Mouse (Mus musculus) brain, embryonic 14.5 days (tissue): ENCODE measurements around the gene Nckap5. TPM values are rescaled to one million over a fixed set of nuclear protein-coding genes. Genes with fewer than 3 reads are reported as not detected.
A peak's percentile ranks its signal among the peaks of the same experiment; 100 is the strongest.

Source experiments
- DNase-seq: peaks from one replicate; pipeline ENCODE4 v3.0.0-alpha.2; 2011; ENCODE audit warnings: low read depth
- CTCF ChIP-seq: fragments of 200-500 bp; IDR thresholded peaks from 2 replicates; pipeline ENCODE4 v1.5.1; 2012; ENCODE audit warnings: inconsistent platforms, mild to moderate bottlenecking, moderate library complexity, borderline replicate concordance; ENCODE audit not compliant: insufficient read depth, insufficient read length; ENCODE audit errors: extremely low read depth
- POLR2A ChIP-seq: fragments of 200-500 bp; IDR thresholded peaks from 2 replicates; pipeline ENCODE4 v1.6.1; 2012; ENCODE audit warnings: mild to moderate bottlenecking, inconsistent platforms, borderline replicate concordance; ENCODE audit not compliant: poor library complexity, insufficient read depth, insufficient read length, severe bottlenecking; ENCODE audit errors: extremely low read depth
- polyA plus RNA-seq: library from polyadenylated mRNA; depleted of rRNA; stranded (reverse); fragments of >200 nt; gene quantifications from 2 replicates; pipeline ENCODE4 v1.2.3, GENCODE M21; 2012

The Nckap5 gene
- polyA plus RNA-seq, 1 experiment = 13.9 TPM

DNA sequence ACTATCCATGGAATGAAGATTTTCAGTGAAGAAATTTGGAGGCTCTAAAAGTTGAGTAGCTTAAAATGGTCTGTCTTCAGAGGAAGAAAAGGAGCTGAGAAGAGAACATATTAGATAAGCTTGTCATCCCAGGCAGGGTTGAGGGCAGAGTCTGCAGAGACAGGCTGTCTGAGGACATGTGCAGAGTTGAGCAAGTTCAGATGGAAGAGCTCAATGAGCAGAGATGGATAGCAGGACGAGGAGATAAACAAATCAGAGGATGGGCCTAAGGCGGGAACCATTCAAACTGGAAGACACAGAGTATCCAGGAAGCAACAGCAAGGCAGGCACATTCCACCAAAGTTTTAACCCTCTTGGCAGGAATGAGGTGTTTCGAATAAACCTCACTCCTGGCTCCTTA is 235.8 kb downstream of the Nckap5 start:
- no peak for DNase-seq
- no peak for TF ChIP-seq POLR2A
- TF ChIP-seq CTCF = no peak

DNA sequence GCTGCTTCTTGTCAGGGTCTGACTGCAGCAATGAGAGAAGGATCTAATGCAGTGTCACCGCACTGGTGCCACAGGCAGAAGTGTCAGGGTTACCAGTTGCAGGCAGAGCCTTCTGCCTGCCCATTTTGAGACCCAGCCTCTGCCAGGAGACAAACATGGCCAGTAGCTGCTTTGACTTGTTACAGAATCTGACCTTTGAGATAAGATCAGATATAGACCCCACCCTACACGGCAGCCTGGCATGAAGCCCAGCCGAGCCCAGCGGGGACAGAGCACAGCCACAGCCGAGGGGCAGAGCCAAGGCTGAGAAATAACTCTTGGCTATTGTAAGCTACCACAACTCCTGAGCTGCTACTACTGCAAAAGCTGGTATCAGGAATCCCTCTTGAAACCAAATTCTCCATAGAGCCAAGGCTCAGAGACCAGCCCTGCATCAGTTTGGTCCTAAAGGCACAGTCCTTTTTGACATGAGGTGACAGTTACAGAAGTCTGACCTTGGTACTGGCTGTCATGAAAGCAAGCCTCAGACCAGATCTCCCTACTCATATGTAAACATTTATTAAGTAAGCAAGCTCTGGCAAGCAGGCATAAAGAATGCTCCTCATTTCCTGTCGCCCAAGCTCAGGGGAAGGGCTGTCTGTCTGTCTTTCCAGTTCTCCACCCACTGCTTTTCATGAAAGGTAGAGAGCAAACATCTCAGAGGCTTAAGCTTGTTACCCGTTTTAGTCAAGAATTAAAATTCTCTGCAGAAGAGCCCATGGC is 237.4 kb downstream of the Nckap5 start:
- no peak for DNase-seq
- TF ChIP-seq POLR2A = no peak
- TF ChIP-seq CTCF = no peak

DNA sequence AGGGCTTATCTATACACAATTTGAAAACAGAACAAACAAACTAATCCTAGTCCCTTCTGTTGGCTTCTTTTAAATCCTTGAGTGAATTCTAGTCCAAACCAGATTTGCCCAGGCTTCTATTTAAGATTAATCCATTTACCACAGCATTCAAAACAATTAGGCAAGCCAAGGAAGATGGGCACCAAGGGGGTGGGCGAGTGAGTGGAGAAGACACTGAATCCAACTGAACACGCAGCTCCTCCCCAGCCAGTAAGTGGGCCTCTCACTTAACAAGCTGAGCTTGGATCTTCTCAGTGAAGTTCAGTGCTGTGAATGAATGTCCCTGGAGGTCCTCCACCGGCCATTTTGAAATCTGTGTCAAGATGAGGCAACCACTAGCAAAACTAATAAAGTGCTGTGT is 239.7 kb downstream of the Nckap5 start:
- TF ChIP-seq POLR2A (no peak), CTCF (no peak)
- peak; percentile 39 for DNase-seq

DNA sequence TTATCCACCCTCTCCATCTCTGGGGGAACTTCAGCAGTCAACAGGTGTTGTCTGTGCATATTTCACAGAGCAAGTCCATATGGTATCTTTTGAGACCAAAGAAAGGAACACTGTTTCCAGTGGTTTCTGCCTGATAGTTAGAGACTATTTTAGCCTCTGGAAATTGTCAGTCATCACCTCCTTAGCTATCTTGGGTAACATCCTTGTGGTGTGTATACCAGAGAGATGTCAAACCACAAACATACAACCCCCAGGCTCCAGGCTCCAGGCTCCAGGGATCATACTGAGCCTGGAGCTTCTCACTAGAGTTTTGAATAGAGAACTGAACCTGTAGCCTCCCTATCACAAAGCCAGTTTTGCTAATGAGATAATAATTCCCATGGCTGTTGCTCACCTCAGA is 252.4 kb downstream of the Nckap5 start:
- DNase-seq = no peak
- TF ChIP-seq CTCF (no peak), POLR2A (no peak)

DNA sequence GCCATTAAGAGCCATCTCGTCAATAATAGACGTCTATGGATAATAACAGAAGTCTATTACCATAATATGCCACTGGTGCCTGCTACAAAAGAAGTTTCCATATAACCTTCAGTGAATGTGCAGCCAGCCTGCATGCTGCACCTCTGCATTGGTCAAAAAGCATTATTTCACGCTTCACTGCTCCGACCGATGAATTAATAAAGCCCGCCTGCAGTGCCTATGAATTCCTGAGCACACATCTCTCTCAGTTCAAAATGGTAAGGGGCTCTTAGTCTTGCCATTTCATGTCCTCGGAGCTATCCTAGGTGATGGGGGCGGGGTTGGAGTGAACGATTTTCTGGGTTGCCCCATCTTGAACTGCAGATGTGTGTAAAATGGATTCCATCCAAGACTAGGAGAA is 256.3 kb downstream of the Nckap5 start:
- TF ChIP-seq POLR2A = no peak
- no peak for TF ChIP-seq CTCF
- DNase-seq = peak; percentile 74

DNA sequence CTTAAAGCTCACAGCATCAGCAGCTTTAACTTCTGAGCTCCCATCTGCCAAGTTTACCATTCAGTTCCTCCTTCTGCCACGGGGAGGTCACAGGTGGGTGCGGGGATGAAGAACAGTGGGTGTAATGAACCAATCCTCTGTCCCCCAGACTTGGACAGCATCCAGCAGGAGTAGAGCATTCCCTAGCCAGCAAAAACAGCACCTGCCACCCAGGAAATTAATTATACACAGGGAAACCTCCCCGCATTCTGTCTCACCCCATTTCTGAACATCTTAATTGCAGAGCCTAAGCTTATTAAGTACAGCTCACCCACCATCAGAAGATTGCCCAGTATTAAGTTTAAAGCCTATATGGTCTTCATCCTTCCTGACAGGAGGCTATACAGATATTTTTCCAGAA is 256.9 kb downstream of the Nckap5 start:
- TF ChIP-seq POLR2A (no peak), CTCF (peak; percentile 30; the same call in 1 of the 2 replicates)
- peak; percentile 93 for DNase-seq

DNA sequence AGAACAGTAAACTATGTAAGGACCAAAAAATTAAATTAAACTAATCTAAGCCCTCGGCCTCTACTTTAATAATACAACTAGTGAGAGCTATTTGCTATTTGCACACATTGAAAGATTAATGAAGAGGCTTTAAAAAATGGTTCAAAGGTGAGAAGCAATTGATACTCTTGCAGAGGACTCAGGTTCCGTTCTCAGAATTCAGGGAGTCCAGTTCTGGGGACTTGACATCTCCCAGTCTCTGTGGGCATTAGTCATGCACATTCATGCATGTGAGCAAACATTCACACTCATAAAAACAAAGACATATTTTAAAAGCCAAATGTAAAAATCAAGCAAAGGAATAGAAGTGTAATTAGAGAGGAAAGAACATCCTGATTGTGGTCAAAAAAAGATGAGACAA is 257.5 kb downstream of the Nckap5 start:
- DNase-seq = no peak
- TF ChIP-seq POLR2A = no peak
- TF ChIP-seq CTCF = no peak

DNA sequence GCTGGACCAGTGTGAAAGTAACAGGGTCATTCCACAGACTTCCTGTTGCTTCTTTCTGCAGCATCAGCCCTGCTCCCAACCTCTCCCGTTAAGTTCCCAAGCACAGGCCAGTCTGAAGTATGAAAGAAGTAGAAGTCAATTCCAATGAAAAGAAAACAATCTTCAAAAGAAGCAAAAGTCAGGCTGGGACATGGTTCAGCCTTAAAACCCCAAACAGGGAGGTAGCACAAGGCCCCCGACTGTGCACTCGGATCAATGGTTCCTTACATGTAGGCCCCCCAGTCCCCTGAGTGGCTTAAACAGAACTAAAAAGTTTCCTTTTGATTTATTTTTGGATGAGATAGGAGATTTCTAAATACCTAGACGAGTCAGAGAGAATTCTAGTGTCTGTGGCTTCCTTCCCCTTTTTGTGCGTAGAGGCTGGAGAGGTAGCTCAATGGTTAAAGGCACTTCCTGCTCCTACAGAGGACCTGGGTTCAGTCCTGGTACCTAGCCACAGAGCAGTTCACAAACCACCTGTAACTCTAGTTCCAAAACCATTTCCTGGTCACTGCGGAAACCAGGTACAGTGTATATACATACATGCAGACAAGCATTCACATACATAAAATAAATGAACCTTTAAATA is 260.9 kb downstream of the Nckap5 start:
- no peak for TF ChIP-seq POLR2A
- no peak for TF ChIP-seq CTCF
- no peak for DNase-seq

DNA sequence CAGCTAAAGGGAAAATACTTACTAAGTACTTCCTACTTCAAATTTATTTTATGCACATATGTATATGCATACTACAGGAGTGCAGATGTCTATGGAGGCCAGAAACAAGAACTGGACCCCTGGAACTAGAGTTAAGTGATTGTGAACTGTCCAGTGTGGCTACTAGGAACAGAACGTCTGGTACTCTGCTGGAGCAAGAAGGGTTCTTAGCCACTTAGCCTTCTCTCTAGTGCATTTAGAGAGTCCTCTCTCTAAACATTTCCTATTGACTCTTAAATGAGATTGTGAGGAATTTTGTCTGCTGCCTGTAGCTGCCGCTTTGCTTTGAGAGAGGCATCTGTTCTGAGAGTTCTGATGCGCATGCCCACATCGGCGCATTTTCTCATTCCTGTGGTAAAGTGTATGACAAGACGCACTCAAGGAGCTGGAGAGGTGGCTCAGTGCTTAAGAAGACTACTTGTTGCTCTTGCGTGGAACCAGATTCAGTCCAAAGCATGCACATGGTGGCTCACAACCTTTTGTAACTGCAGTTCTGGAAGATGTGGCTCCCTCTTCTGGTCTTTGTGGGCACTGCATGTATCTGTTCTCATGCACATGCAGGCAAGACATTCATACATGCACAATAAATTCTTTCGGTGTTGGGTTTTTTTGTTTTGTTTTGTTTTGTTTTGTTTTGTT is 261.9 kb downstream of the Nckap5 start:
- DNase-seq = peak; percentile 53
- TF ChIP-seq POLR2A = no peak
- peak; percentile 53; the same call in 1 of the 2 replicates for TF ChIP-seq CTCF

DNA sequence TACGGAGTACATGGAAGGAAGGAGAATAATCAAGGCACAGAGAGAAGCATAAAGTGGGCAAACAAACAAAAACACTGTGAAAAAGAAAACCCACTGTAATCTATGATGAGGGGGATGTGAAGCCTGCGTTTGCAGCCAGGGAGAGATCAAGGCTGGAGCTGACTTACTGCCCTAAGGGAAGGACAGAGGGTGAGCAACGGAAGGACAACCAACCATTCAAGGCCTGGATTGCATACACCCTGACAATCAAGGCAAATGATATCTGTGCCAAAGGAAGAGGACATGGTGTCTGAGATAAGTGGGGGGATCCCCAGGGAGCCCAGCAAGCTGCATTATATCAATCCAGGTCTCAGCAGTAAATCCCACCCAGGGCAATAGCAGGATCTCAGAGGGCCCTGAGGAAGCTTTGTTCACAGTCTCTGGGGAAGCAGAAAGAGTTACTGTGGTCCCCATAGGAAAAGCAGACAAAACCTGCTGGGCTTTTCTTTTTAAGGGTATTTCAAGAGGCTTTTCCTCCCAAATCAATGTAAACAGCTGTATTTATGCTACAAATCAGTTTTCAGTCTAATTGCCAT is 265.4 kb downstream of the Nckap5 start:
- TF ChIP-seq POLR2A = no peak
- no peak for TF ChIP-seq CTCF
- peak; percentile 47 for DNase-seq

DNA sequence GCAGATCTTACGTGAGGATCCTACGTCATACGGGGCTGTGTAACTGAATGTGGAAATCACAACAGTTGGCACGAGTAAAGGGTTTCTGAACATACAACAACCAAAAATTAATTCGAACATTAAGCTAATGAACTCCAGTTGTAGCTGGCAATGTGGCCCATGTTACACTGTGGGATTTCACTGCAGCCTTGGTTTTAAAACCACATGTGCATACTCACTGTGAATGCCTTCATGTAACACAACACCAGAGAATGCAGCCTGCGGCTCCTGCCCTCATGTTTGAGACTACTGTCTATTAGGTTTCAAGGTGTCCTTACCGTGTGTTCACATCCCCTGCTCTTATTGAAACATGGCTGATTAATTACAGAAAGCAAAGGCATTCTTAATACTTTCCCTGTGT is 269.7 kb downstream of the Nckap5 start:
- no peak for DNase-seq
- TF ChIP-seq CTCF (no peak), POLR2A (no peak)
